Mouse (Mus musculus) A20 (cell line): ENCODE measurements around the gene Pomt1.

ENCODE experiments used
- DNase-seq: peaks from one replicate; pipeline ENCODE4 v3.0.0-alpha.2; 2011; ENCODE audit warnings: low read depth, low spot score

The Pomt1 gene

DNA sequence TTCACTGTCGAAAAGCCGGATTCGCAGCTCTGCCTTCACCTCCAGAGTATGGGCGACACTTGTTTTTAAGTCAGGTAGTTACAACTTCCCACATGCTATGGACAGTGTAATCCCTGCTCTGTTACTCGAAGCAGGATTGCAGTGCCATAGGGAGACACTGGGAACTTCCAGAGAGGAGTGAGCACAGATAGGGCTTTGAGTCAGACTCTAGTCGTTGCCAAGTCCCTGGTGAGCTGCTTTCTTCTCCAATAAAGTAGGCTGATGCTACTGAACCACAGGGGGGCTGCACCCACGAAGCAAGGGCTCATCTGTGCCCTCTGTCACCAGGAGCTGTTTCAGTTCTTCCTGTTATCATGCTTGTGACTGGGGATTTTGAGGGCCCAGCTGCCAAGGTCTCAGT is 14.8 kb upstream of the Pomt1 start:
- peak; percentile 63 for DNase-seq

DNA sequence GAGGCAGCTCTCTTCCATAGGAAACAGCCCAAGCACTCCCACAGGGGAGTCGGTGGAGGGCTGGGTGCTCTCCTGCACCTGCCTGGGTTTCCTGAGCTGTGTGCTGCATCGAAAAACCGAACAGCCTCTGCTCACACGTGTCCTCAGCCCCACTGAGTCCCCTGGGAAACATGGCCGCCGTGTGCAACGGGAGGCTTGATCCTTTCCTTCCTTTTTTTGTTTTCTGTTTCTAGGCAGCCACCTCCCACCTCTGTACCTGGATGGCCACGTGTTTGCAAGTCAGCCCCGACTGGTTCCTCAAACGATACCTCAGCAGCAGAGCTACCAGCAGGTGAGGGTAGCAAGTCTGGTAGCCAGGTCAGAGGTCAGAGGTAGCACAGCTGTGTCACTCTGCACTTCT is 14.3 kb upstream of the Pomt1 start:
- DNase-seq, result peak; percentile 79

GRCm38 (mm10) chr2:32235433-32235832 is 957 bp upstream of the Pomt1 start:
- DNase-seq, result no peak

DNA sequence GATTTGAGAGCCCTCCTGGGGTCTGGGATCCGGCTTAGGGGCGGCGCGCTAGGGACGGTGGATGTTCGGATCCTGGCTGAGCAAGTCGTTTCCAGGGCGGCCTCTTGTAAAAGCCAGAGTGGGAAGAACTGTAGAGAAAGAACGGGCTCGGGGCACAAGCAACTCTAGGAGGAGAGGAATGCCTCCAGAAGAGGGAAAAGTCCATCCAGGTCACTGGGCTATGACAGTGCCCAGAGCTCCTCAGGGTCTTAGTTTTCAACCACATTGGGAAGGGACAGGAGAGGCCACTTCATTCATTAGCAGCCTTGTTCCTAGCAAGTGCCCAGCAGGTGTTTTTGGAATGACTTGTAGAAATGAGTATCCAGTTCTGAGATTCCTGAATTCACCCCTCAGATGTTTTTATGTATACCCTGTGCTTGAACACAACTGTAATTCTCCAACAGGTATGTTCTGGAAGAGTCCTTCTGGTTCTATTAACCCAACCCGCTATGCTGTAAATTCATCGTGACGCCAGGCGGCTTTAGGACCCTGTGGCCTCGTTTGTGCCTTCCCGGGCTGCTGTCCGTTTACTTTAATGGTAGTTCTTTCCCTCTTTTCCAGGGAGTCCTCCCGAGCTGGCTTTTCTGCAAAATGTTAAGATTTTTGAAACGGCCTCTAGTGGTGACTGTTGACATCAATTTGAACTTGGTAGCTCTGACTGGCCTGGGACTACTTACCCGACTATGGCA is 534 bp downstream of the Pomt1 start:
- peak; percentile 76 for DNase-seq

GRCm38 (mm10) chr2:32237571-32237970 is 1.2 kb downstream of the Pomt1 start:
- no peak for DNase-seq

DNA sequence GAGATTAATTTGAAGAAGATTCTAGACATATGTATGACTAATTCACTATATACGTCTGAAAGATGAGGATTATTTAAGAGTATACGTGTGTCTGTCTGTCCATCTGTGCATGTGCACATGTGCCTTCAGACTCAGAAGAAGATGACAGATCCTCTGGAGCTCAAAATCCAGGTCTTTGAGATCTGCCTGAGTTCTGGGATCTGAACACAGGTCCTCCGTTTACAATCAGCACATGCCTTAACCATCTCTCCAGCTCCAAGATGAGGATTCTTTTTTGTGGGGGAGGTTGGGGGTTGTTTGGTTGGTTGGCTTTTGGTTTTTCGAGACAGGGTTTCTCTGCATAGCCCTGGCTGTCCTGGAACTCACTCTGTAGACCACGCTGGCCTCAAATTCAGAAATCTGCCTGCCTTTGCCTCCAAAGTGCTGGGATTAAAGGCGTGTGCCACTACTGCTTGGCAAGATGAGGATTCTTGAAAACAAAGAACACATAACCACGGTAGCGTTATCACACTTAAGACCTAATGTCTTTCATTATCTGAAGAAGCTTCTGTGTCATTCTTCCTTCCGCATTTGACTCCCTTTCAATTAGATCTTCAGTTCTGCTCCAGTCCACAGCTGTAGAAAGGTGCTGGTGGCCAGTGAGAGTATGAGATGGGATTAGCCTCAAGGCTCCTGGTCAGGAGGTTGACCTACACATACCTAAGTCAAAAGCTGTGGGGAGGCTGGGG is 2.5 kb downstream of the Pomt1 start:
- DNase-seq, result peak; percentile 51

DNA sequence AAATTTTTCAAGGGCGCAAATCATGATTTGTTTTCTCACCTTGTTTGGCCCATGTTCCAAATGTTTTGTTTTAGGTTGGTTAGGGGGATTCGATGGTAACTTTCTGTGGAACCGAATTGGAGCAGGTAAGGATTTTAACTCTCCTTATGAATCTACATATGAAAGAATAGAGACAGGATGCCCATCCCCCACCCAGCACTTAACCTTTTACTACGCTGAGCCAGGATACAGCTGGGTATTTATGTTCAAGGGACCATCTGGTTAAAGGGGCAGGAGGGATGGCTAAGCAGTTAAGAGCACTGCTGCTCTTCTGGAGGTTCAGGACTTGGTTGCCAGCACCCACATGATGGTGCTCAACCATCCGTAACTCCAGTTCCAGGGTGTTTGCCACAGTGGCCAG is 4.2 kb downstream of the Pomt1 start:
- DNase-seq, result no peak

DNA sequence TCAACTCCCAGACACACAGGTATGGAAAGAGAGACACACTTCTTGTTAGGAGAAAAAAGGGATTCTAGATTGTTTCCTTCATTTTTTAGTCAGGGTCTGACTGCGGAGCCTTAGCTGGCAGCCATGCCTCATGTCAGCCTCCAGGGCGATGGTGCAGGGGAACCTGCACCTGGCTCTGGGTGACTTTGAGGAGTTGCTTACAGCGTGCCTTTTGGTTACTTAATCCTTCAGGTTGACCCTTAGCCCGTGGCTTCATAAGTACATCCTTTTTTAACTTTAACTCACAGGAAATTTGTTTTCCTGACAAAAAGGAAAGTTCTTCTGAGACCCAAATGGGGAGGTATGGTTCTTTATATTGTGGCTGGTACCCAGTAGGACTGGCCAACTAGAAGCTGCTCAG is 6.6 kb downstream of the Pomt1 start:
- DNase-seq, result no peak

DNA sequence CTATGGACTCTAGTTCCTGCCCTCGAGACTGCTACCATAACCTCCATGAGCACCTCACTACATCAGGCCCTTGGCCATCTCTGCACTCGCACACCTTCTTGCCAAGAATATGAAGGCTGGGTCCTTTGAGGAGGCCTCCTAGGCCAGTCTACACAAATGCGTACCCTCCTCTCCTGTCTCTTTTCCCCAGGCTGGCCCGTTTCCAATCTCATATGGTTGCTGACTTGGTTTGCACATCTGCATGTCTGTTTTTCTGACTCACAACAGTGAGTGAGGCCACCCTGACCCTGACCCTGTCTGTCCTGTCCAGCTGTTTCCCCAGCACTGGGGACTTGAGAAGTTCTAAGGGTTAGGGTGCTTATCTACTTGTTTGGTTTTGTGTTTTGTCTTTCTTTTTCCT is 10.4 kb downstream of the Pomt1 start:
- no peak for DNase-seq

GRCm38 (mm10) chr2:32248377-32249361 is 12.3 kb downstream of the Pomt1 start:
- DNase-seq, result no peak

DNA sequence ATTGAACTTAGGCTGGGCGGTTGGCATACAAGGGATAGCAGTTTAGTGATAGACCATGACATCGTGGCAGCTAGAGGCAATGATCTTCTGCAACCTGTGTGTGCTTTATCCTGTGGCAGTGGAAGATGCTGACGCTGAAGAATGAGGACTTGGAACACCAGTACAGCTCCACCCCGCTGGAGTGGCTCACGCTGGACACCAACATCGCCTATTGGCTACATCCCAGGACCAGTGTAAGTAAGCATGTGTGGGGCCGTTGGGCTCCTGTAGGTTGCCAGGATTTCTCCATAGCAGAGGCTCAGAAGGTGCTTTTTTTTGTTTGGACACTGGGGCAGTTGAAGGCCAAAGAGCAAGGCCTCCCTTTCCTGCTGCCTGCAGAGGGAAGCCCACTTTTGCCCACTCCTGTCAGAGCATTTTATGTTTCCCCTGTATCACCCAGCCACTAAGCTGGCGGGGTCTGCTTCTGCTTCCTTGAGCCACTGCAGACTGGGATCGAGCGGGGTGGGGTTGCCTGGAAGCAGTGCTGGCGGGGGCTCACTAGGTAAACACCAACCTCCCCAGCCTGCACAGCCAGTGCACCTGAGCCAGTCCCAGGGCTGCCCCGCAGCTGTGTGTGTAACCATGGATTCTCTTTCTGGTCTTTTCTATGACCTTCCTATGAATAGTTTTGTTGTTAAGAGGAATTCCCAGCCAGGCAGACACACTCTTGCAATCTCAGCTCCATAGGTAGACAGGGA is 15.6 kb downstream of the Pomt1 start:
- no peak for DNase-seq

GRCm38 (mm10) chr2:32252658-32253057 is 16.3 kb downstream of the Pomt1 start:
- no peak for DNase-seq

- DNase-seq, result no peak
These were observed 17.0 kb downstream of the Pomt1 start for GRCm38 (mm10) chr2:32253352-32253751.

DNA sequence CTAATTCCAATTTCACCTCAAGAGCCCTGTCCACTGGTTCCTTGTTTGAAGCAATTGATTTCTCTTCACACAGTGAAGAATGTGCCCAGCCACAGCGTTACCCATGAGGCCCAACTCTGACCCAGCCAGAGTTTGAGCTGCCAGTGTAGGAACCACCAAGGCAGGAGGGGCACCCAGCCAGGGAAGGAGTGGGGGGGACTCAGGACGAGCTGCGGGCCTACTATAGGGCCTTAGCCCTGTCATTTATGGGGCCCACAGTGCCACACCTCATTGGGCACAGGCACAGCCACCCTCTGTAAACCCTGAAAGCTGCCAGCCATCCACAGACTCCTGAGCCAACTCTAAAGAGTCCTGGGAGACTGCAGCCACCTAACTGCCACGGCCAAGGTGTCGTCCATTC is 18.2 kb downstream of the Pomt1 start:
- no peak for DNase-seq

- no peak for DNase-seq
These were observed 19.9 kb downstream of the Pomt1 start for GRCm38 (mm10) chr2:32256273-32256672.

- DNase-seq, result no peak
These were observed 22.6 kb downstream of the Pomt1 start for GRCm38 (mm10) chr2:32258887-32259533.

- DNase-seq, result peak; percentile 98
These were observed 23.4 kb downstream of the Pomt1 start, which contains the start of gene Uck1 for GRCm38 (mm10) chr2:32259657-32260417. Gene Uck1, minus strand, starts transcription at chr2:32260159.

GRCm38 (mm10) chr2:32260635-32261034 is 24.2 kb downstream of the Pomt1 start:
- DNase-seq, result peak; percentile 85

GRCm38 (mm10) chr2:32275823-32276222 is 39.4 kb downstream of the Pomt1 start:
- no peak for DNase-seq

DNA sequence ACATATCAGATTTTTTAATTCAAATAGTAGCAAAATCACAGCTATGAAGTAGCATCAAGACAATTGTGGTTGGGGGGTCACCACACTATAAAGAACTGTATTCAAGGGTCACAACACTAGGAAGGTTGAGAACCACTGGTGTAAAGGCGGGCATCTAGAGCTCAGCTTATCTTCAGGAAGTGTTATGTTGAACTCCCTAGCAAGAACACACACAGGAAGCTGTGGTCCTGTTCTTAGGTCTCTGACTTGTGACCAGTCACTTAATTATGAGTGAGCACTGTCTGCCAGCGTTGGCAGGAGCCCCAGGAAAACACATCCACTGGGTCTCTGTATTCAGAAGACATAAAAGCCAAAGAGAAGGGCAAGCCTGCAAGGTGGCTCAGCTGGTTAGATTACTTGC is 45.9 kb downstream of the Pomt1 start:
- DNase-seq, result no peak
